In genomic region chr7:19002115-19002514, GRCm38 (mm10) we compare ENCODE assay signal across 9 mouse cellular contexts. TPM values are rescaled to one million over a fixed set of nuclear protein-coding genes. Genes with fewer than 3 reads are reported as not detected.
DNase-seq lines count a peak whose midpoint lies in the region; ATAC-seq and TF ChIP-seq lines count a peak whose summit lies in the region.
"Had no signal": no experiment of that assay in that cellular context is flagged by ENCODE, and none has a peak within 500 bp of the region (broad histone marks: within the 10 kb centered on the region; RNA-seq: fewer than 3 reads in every experiment).

No protein-coding gene starts in this region.

- intact Hi-C loops in left cerebral cortex, adult 2 months (cut with DNase I): loop anchor here (1.0 to 10.0 kb wide), 2 partner anchors 11 to 713 kb away; partner anchors contain the start of genes Mypop and Tomm40
- intact Hi-C loops in left cerebral cortex, postnatal 14 days (cut with DNase I): no loop called here

- WGBS in embryonic facial prominence, embryonic 13.5 days: 40% methylated on average over 4 of the region's 4 CpGs
- 14% methylated on average over 4 of the region's 4 CpGs for WGBS in intestine, embryonic 16.5 days
- 49% methylated on average over 4 of the region's 4 CpGs for WGBS in neural tube, embryonic 13.5 days

- H3K36me3 ChIP-seq in embryonic facial prominence, embryonic 13.5 days: peaks cover 30% of the 10 kb centered on the region
- peaks cover 7% of the 10 kb centered on the region for H3K36me3 ChIP-seq in intestine, embryonic 16.5 days (ENCODE audit: control insufficient read depth, insufficient read depth, low read length)
- peaks cover 21% of the 10 kb centered on the region for H3K36me3 ChIP-seq in neural tube, embryonic 13.5 days

- H3K27ac ChIP-seq in left cerebral cortex, adult 2 months: peak overlapping the region; percentile 94
- H3K27ac ChIP-seq in embryonic facial prominence, embryonic 13.5 days: peak overlapping the region; percentile 83
- H3K27ac ChIP-seq in intestine, embryonic 16.5 days (ENCODE audit: low read length): peak overlapping the region; percentile 73
- peak overlapping the region; percentile 61 for H3K27ac ChIP-seq in neural tube, embryonic 13.5 days (replicated peaks)

- no peak overlapping the region for H3K4me3 ChIP-seq in left cerebral cortex, adult 2 months
- peak overlapping the region; percentile 41 for H3K4me3 ChIP-seq in embryonic facial prominence, embryonic 13.5 days
- peak overlapping the region; percentile 46 for H3K4me3 ChIP-seq in intestine, embryonic 16.5 days (ENCODE audit: low read length)
- H3K4me3 ChIP-seq in neural tube, embryonic 13.5 days: peak overlapping the region; percentile 42

- peak in 1 of 2 experiments; percentile 9 for DNase-seq in left cerebral cortex, adult 2 months (ENCODE audit: extremely low spot score in 1 of 2, low spot score in 2 of 2)
- DNase-seq in left cerebral cortex, postnatal 14 days (ENCODE audit: low spot score in 2 of 2): no peak
- DNase-seq in urinary bladder, postnatal 14 days (ENCODE audit: low spot score): no peak
- DNase-seq in frontal cortex, adult 2 months (ENCODE audit: extremely low spot score in 1 of 2, low spot score in 1 of 2): no peak
- no peak for DNase-seq in MN1 (ENCODE audit: low spot score)

- H3K9me3 ChIP-seq in embryonic facial prominence, embryonic 13.5 days: no peaks in the 10 kb centered on the region
- H3K9me3 ChIP-seq in intestine, embryonic 16.5 days (ENCODE audit: control insufficient read depth, low read length): no peaks in the 10 kb centered on the region
- H3K9me3 ChIP-seq in neural tube, embryonic 13.5 days: no peaks in the 10 kb centered on the region

- H3K4me1 ChIP-seq in embryonic facial prominence, embryonic 13.5 days: peaks cover 49% of the 10 kb centered on the region
- peaks cover 46% of the 10 kb centered on the region for H3K4me1 ChIP-seq in intestine, embryonic 16.5 days (ENCODE audit: control insufficient read depth, insufficient read depth, low read length)
- peaks cover 72% of the 10 kb centered on the region for H3K4me1 ChIP-seq in neural tube, embryonic 13.5 days (replicated peaks)

- H3K27me3 ChIP-seq in embryonic facial prominence, embryonic 13.5 days: no peaks in the 10 kb centered on the region
- H3K27me3 ChIP-seq in intestine, embryonic 16.5 days (replicated peaks; ENCODE audit: control insufficient read depth, insufficient read depth, low read length): no peaks in the 10 kb centered on the region
- H3K27me3 ChIP-seq in neural tube, embryonic 13.5 days: no peaks in the 10 kb centered on the region

- TF ChIP-seq CTCF in left cerebral cortex, adult 2 months (IDR thresholded peaks at IDR 0.05): no peak

- no peak for ATAC-seq in embryonic facial prominence, embryonic 13.5 days (ENCODE audit: insufficient number of reproducible peaks, insufficient read depth, low FRiP score, low TSS enrichment, low read depth)
- no peak for ATAC-seq in intestine, embryonic 16.5 days
- no peak for ATAC-seq in neural tube, embryonic 13.5 days (ENCODE audit: low read depth)

- peak overlapping the region; percentile 67 for H3K9ac ChIP-seq in embryonic facial prominence, embryonic 13.5 days
- peak overlapping the region; percentile 74 for H3K9ac ChIP-seq in intestine, embryonic 16.5 days (ENCODE audit: low read depth, low read length)
- H3K9ac ChIP-seq in neural tube, embryonic 13.5 days: peak overlapping the region; percentile 82; the same call in 1 of the 2 replicates

- peak overlapping the region; percentile 67 for H3K4me2 ChIP-seq in embryonic facial prominence, embryonic 13.5 days
- H3K4me2 ChIP-seq in intestine, embryonic 16.5 days (ENCODE audit: low read depth, low read length): peak overlapping the region; percentile 79
- H3K4me2 ChIP-seq in neural tube, embryonic 13.5 days: peak overlapping the region; percentile 66

RNA-seq across cellular contexts. Expression of gene Irf2bp1, which starts 1.7 kb away (rescaled TPM):
- 10 to 100 TPM; 47.7 to 49.2 TPM for total RNA-seq in left cerebral cortex, adult 2 months (2021)
- 10 to 100 TPM; 42.5 to 45.2 TPM for total RNA-seq in left cerebral cortex, postnatal 14 days (2021)
- polyA plus RNA-seq in embryonic facial prominence, embryonic 13.5 days (2015; fragmentation: Nextera tagmentation; extraction: Ambion mirVana): 30.1 and 33.2 TPM in 2 replicates
- polyA plus RNA-seq in intestine, embryonic 16.5 days (2015; fragmentation: Nextera tagmentation; extraction: Ambion mirVana): 17.0 and 17.1 TPM in 2 replicates
- polyA plus RNA-seq in neural tube, embryonic 13.5 days (2015; fragmentation: Nextera tagmentation; extraction: Ambion mirVana): 28.4 and 29.9 TPM in 2 replicates
- polyA plus RNA-seq in frontal cortex, adult 2 months (2012; rRNA removed): 29.0 and 30.5 TPM in 2 replicates

RNA-seq across cellular contexts. Expression of gene Mypop, which starts 11.1 kb away (rescaled TPM):
- total RNA-seq in left cerebral cortex, adult 2 months (2021): 10 to 100 TPM; 50.6 to 61.2 TPM
- total RNA-seq in left cerebral cortex, postnatal 14 days (2021): 10 to 100 TPM; 39.9 to 42.2 TPM
- polyA plus RNA-seq in embryonic facial prominence, embryonic 13.5 days (2015; fragmentation: Nextera tagmentation; extraction: Ambion mirVana): 6.0 and 6.7 TPM in 2 replicates
- 1.7 TPM in 2 replicates for polyA plus RNA-seq in intestine, embryonic 16.5 days (2015; fragmentation: Nextera tagmentation; extraction: Ambion mirVana)
- polyA plus RNA-seq in neural tube, embryonic 13.5 days (2015; fragmentation: Nextera tagmentation; extraction: Ambion mirVana): 5.8 and 7.4 TPM in 2 replicates
- 39.9 and 46.2 TPM in 2 replicates for polyA plus RNA-seq in frontal cortex, adult 2 months (2012; rRNA removed)

RNA-seq across cellular contexts. Expression of gene Nanos2, which starts 14.9 kb away (rescaled TPM):
- under 1 TPM; 0.51 to 0.86 TPM for total RNA-seq in left cerebral cortex, adult 2 months (2021)
- under 1 TPM; 0.42 to 0.75 TPM for total RNA-seq in left cerebral cortex, postnatal 14 days (2021)
- polyA plus RNA-seq in embryonic facial prominence, embryonic 13.5 days (2015; fragmentation: Nextera tagmentation; extraction: Ambion mirVana): not detected in 2 replicates
- not detected in 2 replicates for polyA plus RNA-seq in intestine, embryonic 16.5 days (2015; fragmentation: Nextera tagmentation; extraction: Ambion mirVana)
- polyA plus RNA-seq in neural tube, embryonic 13.5 days (2015; fragmentation: Nextera tagmentation; extraction: Ambion mirVana): 0.56 TPM in 2 replicates
- polyA plus RNA-seq in frontal cortex, adult 2 months (2012; rRNA removed): 2.9 and 4.1 TPM in 2 replicates

RNA-seq across cellular contexts. Expression of gene Foxa3, which starts 21.2 kb away (rescaled TPM):
- total RNA-seq in left cerebral cortex, adult 2 months (2021): not detected
- not detected for total RNA-seq in left cerebral cortex, postnatal 14 days (2021)
- 0.62 and 1.8 TPM in 2 replicates for polyA plus RNA-seq in embryonic facial prominence, embryonic 13.5 days (2015; fragmentation: Nextera tagmentation; extraction: Ambion mirVana)
- 28.5 and 30.8 TPM in 2 replicates for polyA plus RNA-seq in intestine, embryonic 16.5 days (2015; fragmentation: Nextera tagmentation; extraction: Ambion mirVana)
- polyA plus RNA-seq in neural tube, embryonic 13.5 days (2015; fragmentation: Nextera tagmentation; extraction: Ambion mirVana): 0.13 and 0.14 TPM in 2 replicates
- polyA plus RNA-seq in frontal cortex, adult 2 months (2012; rRNA removed): not detected in 2 replicates
- total RNA-seq: layer of hippocampus, adult 18-20 months had no signal

RNA-seq across cellular contexts. Expression of gene Sympk, which starts 22.1 kb away (rescaled TPM):
- total RNA-seq in left cerebral cortex, adult 2 months (2021): 100 to 1,000 TPM; 126 to 133 TPM
- 100 to 1,000 TPM; 106 to 109 TPM for total RNA-seq in left cerebral cortex, postnatal 14 days (2021)
- polyA plus RNA-seq in embryonic facial prominence, embryonic 13.5 days (2015; fragmentation: Nextera tagmentation; extraction: Ambion mirVana): 36.0 and 43.2 TPM in 2 replicates
- polyA plus RNA-seq in intestine, embryonic 16.5 days (2015; fragmentation: Nextera tagmentation; extraction: Ambion mirVana): 23.5 and 24.1 TPM in 2 replicates
- 30.4 and 32.7 TPM in 2 replicates for polyA plus RNA-seq in neural tube, embryonic 13.5 days (2015; fragmentation: Nextera tagmentation; extraction: Ambion mirVana)
- polyA plus RNA-seq in frontal cortex, adult 2 months (2012; rRNA removed): 118 and 120 TPM in 2 replicates
